Mouse (Mus musculus): Measurements from ENCODE around the gene Pkn1. TPM values are rescaled to one million over a fixed set of nuclear protein-coding genes. Genes with fewer than 3 reads are reported as not detected.
A peak's percentile ranks its signal among the peaks of the same experiment; 100 is the strongest.

Pkn1 gene
- total RNA-seq, 2 experiments from 2014 or later = 53.2 to 72.7 TPM

DNA sequence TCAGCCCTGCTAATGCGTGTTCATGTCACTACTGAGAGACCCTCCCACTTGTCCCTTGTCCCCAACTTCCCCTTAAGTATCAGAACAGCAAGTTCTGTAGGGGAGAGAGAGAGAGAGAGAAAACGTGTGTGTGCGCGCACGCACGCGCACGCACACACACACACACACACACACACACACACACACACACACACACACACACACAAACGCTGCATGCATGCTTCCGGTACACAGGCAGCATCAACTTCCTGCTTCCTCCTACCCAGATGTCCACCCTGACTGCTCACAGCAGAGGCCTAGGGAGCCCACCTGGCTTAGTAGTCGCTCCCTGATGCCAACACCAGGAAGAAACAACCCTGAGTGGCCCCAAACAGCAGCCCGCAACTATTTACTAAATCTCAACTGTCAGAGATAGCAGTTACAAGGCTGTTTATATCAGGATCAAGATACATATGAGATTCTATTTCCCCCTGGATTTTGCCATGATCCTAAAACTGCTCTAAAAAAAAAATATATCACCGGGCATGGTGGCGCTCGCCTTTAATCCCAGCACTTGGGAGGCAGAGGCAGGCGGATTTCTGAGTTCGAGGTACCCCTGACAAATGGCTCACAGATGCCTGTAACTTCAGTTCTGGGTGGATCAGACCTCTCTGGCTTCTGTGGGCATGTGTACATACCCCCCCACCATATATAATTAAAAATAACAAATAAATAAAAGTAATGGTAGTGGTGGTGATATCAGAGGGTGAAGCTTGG lies 3.5 kb downstream of the Pkn1 start:
- no peak for DNase-seq (ENCODE audit: low spot score in 2 of 2)
- intact Hi-C loops (cut with DNase I) = no loop called here

- peak in 1 of 2 experiments; percentile 76 for DNase-seq (ENCODE audit: low spot score in 2 of 2)
- intact Hi-C loops (cut with DNase I) = no loop called here
Measured at GRCm38 (mm10) chr8:83694369-83695160, 4.4 kb downstream of the Pkn1 start.

DNA sequence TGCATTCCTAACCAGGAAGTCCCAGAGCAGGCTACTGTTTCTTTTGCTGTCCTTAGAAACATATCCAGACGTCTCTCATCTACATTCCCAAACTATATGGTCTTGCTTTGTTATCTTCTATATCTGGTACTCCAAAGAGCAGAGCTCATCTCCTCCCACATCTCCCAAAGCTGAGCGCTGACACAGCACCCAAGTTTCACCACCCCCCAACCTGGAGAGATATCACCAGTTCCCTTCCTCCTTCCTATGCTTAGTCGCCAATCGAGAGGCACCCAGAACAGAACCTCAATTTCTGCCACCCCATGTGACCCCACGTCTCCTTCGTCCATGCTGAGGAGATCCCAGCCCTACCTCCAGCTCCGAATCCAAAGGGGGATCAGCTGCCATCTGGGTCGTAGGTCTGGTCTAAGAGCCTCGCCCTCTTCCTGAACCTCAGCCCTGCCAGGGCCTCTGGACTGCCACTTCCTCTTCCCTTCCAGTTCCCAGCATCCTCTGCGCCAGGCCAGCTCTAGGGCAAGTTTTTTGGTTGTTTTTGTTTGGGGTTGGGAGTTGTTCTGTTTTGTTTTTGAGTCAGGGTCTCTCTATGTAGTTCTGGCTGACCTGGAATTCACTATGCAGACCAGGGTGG lies 5.3 kb downstream of the Pkn1 start:
- DNase-seq (ENCODE audit: low spot score in 2 of 2) = peak in 1 of 2 experiments; percentile 76
- intact Hi-C loops (cut with DNase I) = no loop called here

- intact Hi-C loops (cut with DNase I) = no loop called here
- peak in 1 of 2 experiments; percentile 62 for DNase-seq (ENCODE audit: low spot score in 2 of 2)
Measured at GRCm38 (mm10) chr8:83689264-83689663, 9.7 kb downstream of the Pkn1 start.

GRCm38 (mm10) chr8:83684517-83684916 lies 14.5 kb downstream of the Pkn1 start:
- intact Hi-C loops (cut with DNase I) = no loop called here
- no peak for DNase-seq (ENCODE audit: low spot score in 2 of 2)

GRCm38 (mm10) chr8:83681099-83681498 lies 17.9 kb downstream of the Pkn1 start:
- peak in 1 of 2 experiments; percentile 44 for DNase-seq (ENCODE audit: low spot score in 2 of 2)
- intact Hi-C loops (cut with DNase I) = no loop called here

DNA sequence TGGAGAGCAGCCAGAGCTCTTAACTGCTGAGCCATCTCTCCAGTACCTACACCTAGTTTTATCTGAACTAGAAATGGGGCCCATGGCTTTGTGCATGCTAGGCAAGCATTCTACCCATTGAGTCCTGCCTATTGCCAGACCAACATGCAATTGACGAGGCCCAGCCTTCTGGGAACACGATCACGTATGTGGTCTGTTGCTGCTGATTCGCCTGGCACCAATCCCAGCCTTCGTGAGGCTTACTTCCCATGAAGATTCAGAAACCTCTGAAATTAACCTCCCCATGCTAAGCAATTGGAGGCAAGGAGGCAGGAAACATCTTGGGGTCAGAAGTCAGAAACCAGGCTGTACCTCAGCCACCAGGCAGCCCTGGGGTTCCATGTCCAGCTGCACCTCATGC lies 18.4 kb downstream of the Pkn1 start:
- intact Hi-C loops (cut with DNase I) = no loop called here
- peak in 1 of 2 experiments; percentile 48 for DNase-seq (ENCODE audit: low spot score in 2 of 2)

- DNase-seq (ENCODE audit: low spot score in 2 of 2) = peak in 1 of 2 experiments; percentile 88
- intact Hi-C loops (cut with DNase I) = no loop called here
Measured at GRCm38 (mm10) chr8:83679866-83680265, 19.1 kb downstream of the Pkn1 start.

DNA sequence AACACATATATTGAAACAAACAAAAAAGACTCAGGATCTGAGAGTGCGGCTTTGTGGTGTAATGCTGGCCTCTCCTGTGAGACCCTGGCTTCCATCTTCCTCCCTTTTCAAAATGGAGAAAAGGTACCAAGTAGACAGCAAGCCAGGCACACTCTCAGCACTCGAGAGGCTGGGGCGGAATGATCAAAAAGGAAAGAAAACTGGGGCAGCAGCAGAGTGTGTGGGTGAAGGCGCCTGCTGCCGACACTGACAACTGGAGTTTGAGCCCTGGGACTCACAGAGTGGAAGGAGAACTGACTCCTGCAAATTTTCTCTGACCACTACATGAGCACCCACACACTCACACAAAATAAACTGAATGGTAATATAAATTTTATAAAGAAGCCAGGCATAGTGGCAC lies 24.5 kb downstream of the Pkn1 start:
- intact Hi-C loops (cut with DNase I) = no loop called here
- peak in 1 of 2 experiments; percentile 92 for DNase-seq (ENCODE audit: low spot score in 2 of 2)

DNA sequence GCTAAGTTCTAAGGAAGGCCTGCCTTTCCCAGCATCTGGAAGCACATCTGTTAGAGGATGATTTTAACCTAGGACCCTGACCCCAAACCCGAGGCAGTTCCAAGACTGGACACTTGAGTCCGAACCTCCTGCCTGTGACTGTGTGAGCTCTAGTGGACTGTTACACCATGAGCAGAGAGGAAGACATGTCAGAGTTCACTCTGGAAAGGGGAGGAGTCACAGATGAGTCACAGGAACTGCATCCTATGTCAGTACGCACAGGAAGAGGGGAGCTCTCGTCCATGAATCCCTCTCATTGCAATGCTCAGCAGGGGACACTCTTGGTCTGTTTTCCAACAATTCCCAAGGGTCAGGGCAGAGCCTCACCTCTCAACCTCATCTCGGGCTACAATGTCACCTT lies 26.0 kb downstream of the Pkn1 start:
- DNase-seq (ENCODE audit: low spot score in 2 of 2) = no peak

DNA sequence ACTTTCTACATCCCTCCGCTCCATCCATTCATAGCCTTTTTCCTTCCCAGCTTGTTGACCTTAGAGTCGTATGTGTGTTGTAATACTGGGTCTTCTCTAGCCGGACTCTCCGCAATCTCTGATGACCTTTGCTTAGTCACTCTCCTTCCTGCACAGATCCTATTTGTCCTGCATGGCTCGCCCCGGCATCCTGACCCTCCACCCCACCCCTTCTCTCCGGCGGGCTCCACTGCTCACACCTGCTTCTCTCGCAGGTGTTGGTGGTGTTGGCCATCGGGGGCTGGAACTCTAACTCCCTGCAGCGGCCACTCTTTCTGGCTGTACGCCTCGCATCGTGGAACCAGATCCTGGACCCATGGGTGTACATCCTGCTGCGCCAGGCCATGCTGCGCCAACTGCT lies 30.0 kb downstream of the Pkn1 start:
- intact Hi-C loops (cut with DNase I) = no loop called here
- no peak for DNase-seq (ENCODE audit: low spot score in 2 of 2)

More for the DNA sequence above, 26.0 kb downstream of the Pkn1 start:
- intact Hi-C loops (cut with DNase I) = no loop called here

- intact Hi-C loops (cut with DNase I) = no loop called here
- DNase-seq (ENCODE audit: low spot score in 2 of 2) = peak in 1 of 2 experiments; percentile 55
Measured at GRCm38 (mm10) chr8:83668010-83668916, 30.7 kb downstream of the Pkn1 start.

- intact Hi-C loops (cut with DNase I) = no loop called here
- no peak for DNase-seq (ENCODE audit: low spot score in 2 of 2)
Measured at GRCm38 (mm10) chr8:83667526-83667925, 31.5 kb downstream of the Pkn1 start.

GRCm38 (mm10) chr8:83666866-83667234 lies 32.1 kb downstream of the Pkn1 start:
- intact Hi-C loops (cut with DNase I) = no loop called here

GRCm38 (mm10) chr8:83665969-83666865 lies 32.8 kb downstream of the Pkn1 start, which contains the start of gene Ptger1:
Ptger1 (plus strand) TSS chr8:83666678.
- no peak for DNase-seq (ENCODE audit: low spot score in 2 of 2)
- intact Hi-C loops (cut with DNase I) = no loop called here

More at GRCm38 (mm10) chr8:83666866-83667234, 32.1 kb downstream of the Pkn1 start:
- DNase-seq (ENCODE audit: low spot score in 2 of 2) = no peak

- intact Hi-C loops (cut with DNase I) = loop anchor here (5.0 kb wide), 2 partner anchors 52 to 227 kb away; partner anchors contain the start of gene Ddx39
- DNase-seq (ENCODE audit: low spot score in 2 of 2) = no peak
Measured at GRCm38 (mm10) chr8:83664931-83665625, 33.9 kb downstream of the Pkn1 start.

- no peak for DNase-seq (ENCODE audit: low spot score in 2 of 2)
- intact Hi-C loops (cut with DNase I) = loop anchor here (5.0 kb wide), 2 partner anchors 53 to 228 kb away; partner anchors contain the start of gene Ddx39
Measured at GRCm38 (mm10) chr8:83664096-83664495, 34.9 kb downstream of the Pkn1 start.

Data from left cerebral cortex, postnatal 25 days (tissue).